Mouse (Mus musculus) cerebellum, postnatal 10 days (tissue): ENCODE data around the gene Pnpla8.
"Not testable (repeated sequence)": the region's sequence is repeated elsewhere in the genome, so short reads cannot be mapped to it uniquely, and the experiment has no call there.

Experiments
- DNase-seq, 2 experiments: peaks; one replicate each; pipeline ENCODE4 v3.0.0; 2021; ENCODE audit warnings: mixed read lengths in 2 of 2

The Pnpla8 gene

GRCm38 (mm10) chr12:44221070-44221469, at the start of gene Pnpla8:
TSS of gene Pnpla8 (plus strand) at chr12:44221370.
- not testable (repeated sequence) for DNase-seq

GRCm38 (mm10) chr12:44176331-44177037, 44.7 kb upstream of the Pnpla8 start:
- no peak for DNase-seq

GRCm38 (mm10) chr12:44177038-44177355, 44.2 kb upstream of the Pnpla8 start:
- no peak for DNase-seq

GRCm38 (mm10) chr12:44181081-44181982, 39.8 kb upstream of the Pnpla8 start:
- peak; percentile 77 to 78 for DNase-seq

- DNase-seq = no peak
These were observed 23.2 kb upstream of the Pnpla8 start for GRCm38 (mm10) chr12:44197873-44198525.

GRCm38 (mm10) chr12:44209141-44209823, 11.9 kb upstream of the Pnpla8 start:
- DNase-seq = peak; percentile 63 to 67

GRCm38 (mm10) chr12:44209824-44210752, 11.1 kb upstream of the Pnpla8 start, which contains the start of gene Dnajb9:
TSS of gene Dnajb9 (minus strand) at chr12:44210326.
- peak; percentile 100 for DNase-seq

- no peak for DNase-seq
These were observed 9.6 kb upstream of the Pnpla8 start for GRCm38 (mm10) chr12:44211555-44211954.

GRCm38 (mm10) chr12:44221651-44222356, 634 bp downstream of the Pnpla8 start:
- peak; percentile 62 to 64 for DNase-seq

GRCm38 (mm10) chr12:44223044-44223443, 1.9 kb downstream of the Pnpla8 start:
- no peak for DNase-seq

GRCm38 (mm10) chr12:44224650-44225049, 3.5 kb downstream of the Pnpla8 start:
- DNase-seq = no peak

GRCm38 (mm10) chr12:44241090-44241489, 19.9 kb downstream of the Pnpla8 start:
- DNase-seq = no peak

GRCm38 (mm10) chr12:44242407-44242806, 21.2 kb downstream of the Pnpla8 start:
- no peak for DNase-seq

- DNase-seq = no peak
These were observed 24.6 kb downstream of the Pnpla8 start for GRCm38 (mm10) chr12:44245739-44246138.

GRCm38 (mm10) chr12:44248309-44248977, 27.3 kb downstream of the Pnpla8 start:
- no peak for DNase-seq

GRCm38 (mm10) chr12:44262612-44263011, 41.4 kb downstream of the Pnpla8 start:
- DNase-seq = no peak

GRCm38 (mm10) chr12:44265651-44266050, 44.5 kb downstream of the Pnpla8 start:
- DNase-seq = no peak

- DNase-seq = no peak
These were observed 46.0 kb downstream of the Pnpla8 start for GRCm38 (mm10) chr12:44267196-44267595.

- DNase-seq = peak; percentile 100
These were observed 47.6 kb downstream of the Pnpla8 start for GRCm38 (mm10) chr12:44268728-44269302.

- peak; percentile 92 to 94 for DNase-seq
These were observed 48.2 kb downstream of the Pnpla8 start for GRCm38 (mm10) chr12:44269311-44269831.
